Mouse (Mus musculus) kidney, postnatal 25 days (tissue): ENCODE measurements at regions not wholly inside any gene's neighbourhood (a gene's known extent, or its start where the extent isn't known, plus 50 kb on each side); places are given as distances from the start of the nearest gene placed in this dataset.
"Not testable (repeated sequence)": the region's sequence is repeated elsewhere in the genome, so short reads cannot be mapped to it uniquely, and the experiment has no call there.

Experiments
- DNase-seq, 2 experiments: peaks; one replicate each; pipeline ENCODE4 v3.0.0; 2021; ENCODE audit warnings: mixed read lengths in 2 of 2

DNA sequence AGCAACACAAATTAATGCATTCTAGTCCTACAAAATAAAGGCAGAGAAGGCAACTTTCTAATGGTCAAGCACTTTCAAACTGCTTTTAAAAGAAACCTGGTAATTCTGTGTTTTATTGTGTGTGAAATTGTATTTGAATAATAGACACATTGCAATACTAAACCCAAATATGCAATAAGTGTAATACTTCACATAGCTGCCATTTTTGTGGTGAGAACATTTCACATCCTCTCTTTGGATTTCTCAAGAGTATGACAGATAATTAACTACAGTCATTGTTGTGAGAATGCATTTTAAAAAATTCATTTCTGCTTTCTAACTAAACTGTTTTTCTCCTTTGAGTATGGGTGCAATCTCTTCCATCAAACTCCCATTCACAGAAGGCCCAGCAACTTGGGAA, 256.4 kb downstream of the Sema3d start:
- no peak for DNase-seq

DNA sequence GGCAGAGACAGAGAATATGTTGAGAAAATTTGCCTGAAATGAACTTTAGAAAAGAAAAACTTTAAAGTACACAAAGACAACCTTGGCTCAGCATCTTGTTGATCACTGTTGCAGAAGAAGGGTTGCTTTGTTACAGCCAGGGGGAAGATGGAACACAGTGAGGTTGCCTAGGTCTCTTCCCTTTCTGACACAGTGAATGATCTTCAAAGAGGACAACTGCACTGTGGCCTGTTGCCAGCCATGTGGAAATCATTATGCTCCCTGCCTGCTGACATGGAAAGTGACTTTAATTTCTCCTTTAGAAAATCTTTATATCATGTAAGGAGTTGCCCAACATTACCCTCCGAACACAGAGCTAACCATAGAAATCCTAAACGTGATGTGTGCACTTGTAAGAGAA, 263.1 kb downstream of the Sema3d start:
- DNase-seq = no peak

DNA sequence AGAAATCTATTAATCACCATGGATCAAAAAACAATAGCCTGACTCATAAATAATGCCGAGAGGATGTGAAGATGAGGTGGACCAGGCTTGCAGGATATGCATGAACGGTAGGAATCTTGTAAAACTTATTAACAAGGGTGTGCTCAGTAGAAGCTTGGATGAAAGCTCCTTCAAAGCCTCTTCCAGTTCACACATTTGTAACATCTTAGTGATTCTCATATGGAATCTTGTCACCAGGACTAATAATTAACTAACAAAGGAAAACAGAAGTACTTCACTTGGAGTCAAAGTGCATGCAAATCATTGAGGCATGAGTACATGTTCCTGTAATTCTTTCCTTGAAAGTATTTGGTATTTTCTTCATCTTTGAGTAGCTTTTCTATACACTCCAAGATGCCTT, 290.5 kb downstream of the Sema3d start:
- DNase-seq = no peak

DNA sequence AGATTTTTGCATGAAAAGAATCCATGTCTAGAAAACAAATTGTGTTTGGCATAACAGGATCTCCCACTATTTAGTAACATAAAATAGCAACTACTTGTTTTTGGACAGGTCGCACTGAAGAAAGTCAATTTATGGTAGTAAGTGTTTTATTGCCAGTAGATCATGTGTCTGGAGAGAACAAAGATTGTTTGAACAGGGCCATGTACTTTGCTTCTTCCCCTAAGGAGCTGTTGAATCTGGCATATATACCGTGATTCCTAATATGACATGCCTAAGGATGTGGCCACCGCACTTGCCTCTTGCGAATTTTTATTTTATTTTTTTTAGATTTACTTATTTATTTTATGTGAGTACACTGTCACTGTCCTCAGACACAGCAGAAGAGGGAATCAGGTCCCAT, 290.9 kb downstream of the Sema3d start:
- no peak for DNase-seq

DNA sequence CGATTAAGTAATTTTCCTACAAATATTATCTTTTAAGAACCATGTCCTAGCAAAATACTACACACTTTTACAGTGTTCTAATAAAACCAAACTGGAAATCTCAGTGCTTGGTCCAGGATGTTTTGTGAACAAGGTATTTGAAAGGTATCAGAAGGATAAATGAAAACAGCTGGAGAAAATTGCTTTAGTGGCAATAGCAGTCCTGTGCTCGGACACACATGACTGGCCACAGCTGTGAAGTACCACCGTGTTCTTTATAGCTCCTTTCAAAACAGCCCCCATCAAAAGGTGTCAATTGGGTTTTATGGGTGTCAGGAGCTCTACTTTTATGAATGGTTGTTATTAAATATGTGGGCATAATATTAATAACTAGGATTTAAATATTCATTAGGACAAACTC, 293.5 kb downstream of the Sema3d start:
- no peak for DNase-seq

DNA sequence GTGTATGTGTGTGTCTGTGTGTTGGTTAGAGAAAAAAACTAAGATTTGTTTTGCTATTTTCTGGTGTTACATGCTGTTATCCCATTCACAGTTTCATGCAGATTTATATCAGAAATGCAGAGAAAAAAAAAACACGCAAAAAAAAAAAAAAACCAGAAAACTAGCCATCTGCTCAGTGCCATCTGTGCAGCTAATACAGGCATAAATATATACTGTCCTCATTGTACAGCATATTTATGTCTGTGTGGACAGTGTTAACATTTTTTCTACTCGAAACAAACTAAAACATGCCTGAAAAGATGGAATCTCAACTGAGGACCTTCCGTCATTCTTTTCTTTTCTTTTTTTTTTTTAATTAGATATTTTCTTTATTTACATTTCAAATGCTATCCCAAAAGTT, 331.7 kb downstream of the Sema3d start:
- no peak for DNase-seq

DNA sequence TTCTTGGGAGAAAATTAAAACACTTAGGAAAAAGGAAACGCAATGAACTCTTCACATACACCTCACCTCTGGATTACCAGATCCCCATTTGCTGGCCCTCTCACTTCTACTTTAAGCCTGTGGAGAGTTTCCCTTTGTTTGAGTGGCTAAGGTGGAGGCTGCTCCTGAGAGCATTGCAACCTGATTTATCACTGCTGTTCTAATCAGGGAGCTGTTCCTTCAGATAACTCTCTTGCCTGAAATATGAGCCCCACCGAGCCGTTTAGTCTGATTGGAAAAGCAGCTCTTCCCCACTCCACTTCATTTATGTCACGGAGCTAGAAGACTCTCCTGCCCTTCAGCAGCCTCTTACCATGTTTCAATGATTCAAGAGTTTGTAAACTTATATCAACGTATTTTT, 368.3 kb downstream of the Sema3d start:
- DNase-seq = no peak

DNA sequence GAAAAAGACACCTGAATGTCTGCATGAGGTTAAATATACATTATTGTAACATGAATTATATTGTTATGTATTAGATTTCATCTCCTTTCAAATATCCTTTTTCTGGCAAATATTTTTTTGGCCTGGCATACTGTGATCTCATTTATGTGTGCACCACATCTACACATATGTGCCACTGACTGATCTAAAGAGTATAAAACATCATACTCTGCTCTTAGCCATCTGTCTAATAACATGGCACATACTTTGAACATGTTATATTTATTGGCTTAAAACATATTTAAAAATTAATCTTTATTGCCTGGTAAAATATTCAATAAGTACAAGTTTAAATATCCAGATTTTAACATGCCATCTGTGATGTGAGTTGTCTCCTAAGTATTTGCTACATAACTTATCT, 365.6 kb upstream of the Sema3a start:
- DNase-seq = no peak

DNA sequence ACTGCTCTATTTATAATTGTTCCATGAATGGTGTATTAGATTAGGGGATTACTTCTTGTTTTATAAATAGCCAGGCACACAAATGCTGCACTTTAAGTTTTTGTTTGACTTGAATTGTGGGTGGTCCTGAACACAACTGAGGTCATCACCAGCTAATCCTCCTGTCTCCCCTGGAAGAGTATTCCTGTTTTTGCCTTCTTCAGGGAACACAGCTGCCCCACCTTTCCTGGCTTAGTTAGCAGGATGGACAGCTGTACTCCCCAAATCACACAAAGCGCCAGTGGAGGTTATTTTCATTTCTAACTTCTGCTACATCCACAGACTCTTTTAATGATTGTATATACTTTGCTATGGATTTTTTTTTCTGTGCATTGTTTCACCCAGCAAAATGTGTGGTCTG, 357.8 kb upstream of the Sema3a start:
- no peak for DNase-seq

DNA sequence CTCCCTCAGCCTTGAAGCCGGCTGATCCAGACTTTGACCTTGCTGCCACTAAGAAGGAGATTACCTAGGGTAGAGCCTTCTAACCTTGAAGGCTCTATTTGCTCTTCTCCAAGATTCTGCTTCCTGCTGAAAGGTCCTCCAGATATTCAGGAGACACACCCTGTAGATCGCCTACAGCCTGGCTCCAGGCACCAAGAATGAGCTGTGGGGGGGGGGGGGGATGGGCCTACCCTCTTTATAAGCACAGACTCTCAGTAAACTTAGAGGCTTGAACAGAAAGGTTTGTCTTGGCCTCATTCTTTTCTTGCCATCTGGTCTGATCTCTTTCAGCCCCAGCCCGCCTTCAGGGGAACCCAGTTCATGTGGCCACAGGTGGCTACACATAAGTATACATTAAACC, 342.5 kb upstream of the Sema3a start:
- no peak for DNase-seq

DNA sequence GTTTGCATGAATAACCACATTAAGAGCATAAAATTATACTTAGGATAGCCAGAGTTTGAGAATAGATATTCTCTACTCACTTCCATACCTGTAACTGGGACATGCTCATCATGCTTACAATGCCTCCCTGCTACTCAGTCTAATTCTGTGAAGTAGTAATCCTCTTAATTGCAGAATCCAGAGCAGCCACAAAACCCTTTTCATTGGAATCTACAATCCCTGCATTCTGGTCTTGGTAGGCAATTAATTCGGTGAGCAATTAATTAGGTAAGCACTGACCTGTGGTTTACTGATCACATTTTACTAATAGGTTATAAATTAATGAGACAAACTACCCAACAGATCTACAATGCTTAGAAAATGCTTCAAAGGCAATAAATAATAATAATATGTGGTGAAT, 316.5 kb upstream of the Sema3a start:
- DNase-seq = no peak

DNA sequence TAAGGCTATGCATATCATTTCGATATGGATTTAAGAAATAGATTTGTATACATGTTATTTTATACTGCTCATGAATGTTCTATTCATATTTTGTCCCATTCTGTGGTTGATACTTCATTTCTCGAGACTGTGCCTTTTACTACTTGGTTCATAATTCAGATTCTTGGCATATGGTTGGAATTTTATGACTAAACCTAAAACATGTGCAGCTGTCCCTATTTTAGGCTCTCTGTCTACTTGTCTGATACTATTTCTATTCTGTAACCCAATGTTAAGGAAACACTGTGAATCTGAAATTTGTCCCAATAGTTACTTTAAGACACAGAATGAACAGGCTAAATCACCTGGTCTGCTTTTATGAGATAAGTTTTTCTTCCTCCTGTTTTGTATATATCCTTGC, 315.3 kb upstream of the Sema3a start:
- DNase-seq = no peak

DNA sequence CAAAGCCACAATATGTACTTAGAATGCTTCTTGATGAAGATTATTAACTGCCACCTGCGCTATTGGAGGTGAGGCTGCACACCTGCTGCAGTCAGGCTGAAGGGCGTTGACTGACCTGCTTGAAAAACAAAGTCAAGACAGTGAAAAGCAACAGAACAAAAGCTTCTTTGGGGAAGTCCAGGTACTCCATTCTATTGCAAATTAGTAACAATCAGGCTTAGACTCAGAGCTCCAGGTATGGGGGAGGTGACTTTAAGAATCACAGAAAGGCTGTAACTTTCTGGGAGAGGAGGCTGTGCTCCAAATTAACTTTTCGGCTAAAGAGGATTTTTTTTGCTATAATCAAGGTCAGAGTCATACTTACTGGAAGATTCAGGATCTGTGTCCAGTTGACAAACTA, 278.0 kb upstream of the Sema3a start:
- not testable (repeated sequence) for DNase-seq

DNA sequence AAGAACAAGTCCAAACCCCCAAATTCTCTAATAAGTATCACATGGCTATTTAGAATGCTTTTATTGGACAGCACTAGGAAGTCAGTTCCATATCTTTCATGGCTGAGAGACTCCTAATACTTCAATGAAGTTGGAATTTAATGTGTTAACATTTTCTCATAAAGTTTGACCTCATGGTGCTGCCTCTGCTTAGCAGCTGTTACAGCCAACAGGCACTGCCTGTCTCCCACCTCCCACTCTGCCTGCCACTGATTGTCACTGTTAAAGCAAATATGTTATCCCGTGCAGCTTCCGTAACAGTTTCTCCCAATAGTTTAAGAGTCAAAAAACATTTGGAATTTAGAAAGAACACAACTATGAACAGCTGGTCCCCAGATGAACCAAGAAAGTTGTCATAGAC, 268.3 kb upstream of the Sema3a start:
- DNase-seq = no peak

DNA sequence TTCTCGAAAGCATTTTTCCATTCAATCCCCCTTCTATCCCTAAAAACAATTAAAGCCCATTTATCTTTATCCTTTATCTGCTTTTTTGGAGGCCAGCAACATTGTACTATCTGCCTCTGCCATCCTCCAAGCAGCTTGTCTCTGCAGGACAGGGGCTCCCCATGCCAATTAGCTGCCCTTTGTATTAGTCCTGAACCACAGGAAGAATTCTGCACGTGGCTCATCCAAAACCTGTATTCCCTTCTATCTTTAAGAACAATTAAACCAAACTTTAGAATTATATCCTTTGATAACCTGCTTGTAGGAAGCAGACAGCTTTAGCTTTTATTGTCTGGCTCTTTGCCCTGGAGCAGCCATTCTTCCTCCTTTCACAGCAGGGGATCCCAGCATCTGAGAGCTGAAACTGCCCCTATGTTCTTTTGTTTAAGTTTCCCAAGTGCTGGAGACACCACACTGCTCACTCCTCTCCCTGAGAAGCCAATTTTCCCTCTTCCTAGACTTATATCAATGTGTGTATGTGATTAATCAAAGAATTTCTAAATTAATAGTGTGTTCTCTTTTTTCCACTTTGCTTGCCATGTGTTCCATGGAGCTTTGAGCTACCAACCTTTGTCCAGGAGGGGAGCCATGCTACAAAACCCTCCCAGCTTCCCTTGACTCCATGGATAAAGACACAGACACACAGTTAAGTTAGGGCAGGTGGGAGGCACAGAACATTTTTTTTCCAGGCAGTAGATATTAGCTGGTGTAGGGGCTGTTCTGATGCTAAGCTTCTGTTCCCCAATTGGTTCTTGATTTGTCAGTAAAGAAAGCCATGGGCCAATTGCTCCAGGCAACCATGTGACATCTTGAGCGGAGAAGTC, 256.6 kb upstream of the Sema3a start:
- no peak for DNase-seq

DNA sequence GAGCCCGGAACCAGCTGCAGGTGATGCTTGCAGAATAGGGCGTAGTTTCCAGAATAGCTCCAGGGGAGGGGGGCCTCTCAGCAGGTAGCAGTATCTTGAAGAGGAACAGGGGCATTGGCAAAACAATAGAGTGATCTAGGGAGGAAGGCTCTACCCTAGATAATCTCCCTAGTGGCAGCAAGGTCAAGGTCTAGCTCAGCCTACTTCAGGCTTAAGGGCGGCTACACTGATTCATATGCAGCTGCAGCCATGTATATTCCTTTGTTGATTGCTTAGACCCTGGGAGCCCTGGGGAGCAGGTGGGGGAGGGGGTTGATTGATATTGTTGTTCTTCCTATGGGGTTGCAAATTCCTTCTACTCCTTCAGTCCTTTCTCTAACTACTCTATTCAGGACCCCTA, 252.3 kb upstream of the Sema3a start:
- no peak for DNase-seq

DNA sequence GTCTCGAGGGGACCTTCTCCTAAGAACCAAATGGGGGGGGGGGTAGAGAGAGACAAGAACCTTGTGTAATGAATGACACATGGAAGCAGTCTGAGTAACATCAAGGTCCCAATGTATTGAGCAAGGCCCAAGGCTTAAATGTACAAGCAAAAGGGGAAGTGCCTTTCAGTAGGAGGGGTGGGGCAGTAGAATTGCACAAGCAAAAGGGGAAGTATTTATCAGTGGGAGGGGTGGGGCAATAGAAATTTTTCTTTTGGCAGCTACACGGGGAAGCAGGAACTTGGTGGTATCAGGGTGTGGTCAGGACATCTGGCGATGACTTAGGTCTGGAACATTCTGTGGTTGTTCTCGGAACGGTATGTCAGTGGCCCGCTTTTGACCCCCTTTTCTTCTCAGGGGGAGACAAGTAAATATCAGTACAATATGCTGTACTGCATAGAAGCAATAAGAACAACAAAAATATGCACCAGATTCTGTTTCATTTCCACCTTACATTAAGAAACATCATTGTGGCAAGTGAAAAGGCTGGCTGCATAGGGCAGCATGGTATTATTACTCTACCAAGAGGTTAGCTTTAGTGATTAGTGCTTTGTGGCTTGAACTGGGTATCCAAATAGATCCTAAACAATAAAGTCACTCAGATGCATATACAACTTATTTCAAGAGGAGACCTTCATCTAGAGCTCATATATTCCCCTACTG, 247.5 kb upstream of the Sema3a start:
- no peak for DNase-seq

DNA sequence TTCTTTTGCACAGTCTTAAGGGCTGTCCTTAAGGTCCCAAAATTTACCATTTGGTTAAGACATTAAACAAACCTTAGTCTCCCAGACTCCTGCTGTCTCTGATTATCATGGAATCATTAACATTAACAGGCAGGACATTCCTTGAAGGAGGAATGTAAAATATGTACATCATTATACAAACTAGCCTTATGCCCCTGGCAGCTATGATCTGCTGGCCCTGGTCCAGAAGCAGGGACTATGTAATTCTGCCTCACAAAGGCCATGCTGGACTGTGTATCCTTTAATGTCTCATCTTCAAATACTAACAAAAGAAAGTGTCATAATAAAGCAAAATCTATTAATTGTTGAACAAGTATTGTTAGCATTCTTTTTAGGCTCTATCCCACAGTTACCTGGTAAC, 232.9 kb upstream of the Sema3a start:
- DNase-seq = peak in 1 of 2 experiments; percentile 2

DNA sequence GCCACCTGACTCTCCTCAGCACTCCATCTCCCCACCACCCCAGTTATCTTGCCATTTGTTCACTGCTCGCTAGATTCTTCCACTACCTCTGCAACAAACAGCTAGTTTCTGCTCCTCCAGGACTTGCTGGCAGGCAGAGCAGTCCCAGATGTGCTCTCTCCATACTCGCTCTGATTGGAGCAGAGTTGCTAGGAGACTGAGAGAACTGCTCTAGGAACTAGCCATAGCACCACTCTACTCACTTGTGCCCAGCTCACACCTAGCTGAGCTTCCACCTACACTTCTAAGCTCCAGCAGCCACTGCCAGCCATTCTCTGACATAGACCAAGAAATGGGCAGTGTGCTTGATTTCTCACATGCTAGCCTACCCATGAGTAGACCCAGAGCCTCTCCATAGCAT, 230.6 kb upstream of the Sema3a start:
- no peak for DNase-seq

DNA sequence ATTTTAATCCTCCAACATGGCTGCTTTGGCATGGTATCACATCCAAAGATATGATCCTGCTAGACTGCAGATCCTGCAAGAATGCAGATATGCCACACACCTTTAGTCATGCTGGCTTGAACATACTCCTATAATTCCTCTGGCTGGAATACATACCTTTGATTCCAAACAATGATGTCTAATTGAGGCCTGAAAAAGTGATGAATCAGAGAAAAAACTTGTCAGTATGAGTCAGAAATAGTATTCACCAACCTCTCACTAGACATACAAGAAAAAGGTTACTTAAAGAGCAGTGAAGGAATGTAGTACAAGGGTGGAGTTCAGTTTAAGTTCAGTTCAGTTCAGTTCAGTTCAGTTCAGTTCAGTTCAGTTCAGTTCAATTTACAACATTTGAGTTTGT, 214.5 kb upstream of the Sema3a start:
- DNase-seq = no peak

DNA sequence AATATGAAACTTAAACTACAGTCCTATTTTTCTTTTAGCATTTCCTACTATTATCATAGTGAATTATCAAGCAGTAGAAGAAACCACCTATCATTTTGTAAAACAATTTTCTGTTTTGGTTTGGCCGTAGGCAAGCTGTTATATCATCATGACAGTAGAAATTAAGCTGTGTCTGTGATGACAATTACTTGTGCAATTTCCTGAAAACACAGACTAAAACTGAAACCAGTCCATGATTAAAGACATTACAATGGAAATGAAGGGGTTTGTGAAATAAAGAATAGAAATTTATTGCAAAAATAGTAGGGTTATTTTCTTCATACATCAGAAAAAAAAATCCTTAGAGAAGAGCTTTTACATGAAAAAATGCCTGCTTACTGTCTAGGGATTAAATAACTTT, 210.8 kb upstream of the Sema3a start:
- DNase-seq = no peak

DNA sequence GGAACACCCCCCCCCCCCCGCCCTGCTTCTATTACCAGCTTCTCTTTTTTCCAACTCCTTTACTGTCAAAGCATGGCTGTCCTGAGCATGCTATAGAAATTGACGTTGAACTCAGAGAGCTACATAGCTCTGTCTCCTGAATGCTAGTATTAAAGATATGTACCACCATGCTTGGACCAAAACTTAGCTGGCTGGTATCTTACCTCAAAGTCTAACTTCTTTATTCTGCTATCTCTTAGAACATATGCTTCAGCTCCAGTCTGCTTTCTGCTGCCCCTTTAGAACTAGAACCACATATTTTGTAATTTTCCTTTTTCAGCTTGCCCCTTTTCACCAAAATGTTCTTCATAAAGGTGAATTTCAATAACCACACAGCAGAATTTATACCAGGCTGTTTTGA, 205.9 kb upstream of the Sema3a start:
- DNase-seq = no peak

DNA sequence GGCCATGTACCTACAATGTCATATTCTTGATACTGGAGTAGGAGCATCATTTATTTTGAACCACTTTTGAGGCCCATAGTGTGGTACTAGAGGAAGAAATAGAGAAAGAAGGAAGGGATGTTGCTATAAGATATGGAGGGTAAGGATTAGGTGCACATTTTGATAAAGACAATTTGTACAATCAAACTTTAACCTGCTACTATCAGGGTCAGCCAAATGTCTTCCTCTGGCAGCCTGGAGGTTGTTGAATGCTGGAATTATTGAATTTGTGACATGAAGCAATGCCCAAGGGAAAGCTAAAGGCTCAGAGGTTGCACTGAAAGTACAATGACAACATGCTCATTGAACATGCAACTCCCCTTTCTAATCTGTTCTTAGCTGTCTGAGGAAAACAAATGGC, 202.3 kb upstream of the Sema3a start:
- DNase-seq = no peak

DNA sequence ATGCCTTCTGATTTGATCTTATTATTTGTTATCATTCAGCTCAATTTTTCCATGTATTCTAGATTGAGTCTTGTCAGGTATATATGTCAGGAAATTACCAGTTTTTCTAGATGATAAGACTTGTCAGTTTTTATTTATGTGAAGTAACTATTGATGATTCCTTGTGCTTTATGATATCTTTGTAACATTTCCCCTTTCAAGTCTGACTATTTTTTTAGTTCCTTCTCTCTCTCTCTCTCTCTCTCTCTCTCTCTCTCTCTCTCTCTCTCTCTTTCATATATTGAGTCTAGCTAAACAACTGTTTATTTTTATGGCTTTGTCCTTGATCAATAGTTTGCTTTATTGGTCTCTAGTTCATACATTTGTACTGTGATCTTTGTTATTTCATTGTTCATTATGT, 199.7 kb upstream of the Sema3a start:
- DNase-seq = no peak

DNA sequence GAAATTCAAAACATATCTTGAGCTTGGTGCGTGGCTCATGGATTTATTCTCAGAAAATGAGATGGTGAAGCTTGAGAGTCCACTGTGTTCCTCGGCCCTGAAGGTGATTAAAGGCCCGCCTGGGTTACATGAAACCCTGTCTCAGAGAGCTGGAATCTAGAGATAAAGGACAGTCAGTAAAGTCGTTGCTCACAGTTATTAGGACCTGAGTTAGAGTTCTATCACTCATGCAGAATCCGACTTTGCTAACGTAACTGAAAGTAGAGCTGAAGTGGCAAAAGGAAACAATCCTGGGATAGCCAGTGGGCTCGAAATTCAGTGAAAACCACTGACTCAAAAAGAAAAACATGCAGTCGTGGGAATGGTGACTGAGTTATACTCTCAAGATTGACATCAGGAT, 198.9 kb upstream of the Sema3a start:
- DNase-seq = no peak
